Mouse (Mus musculus): ENCODE data around the gene Elfn1. TPM values are rescaled to one million over a fixed set of nuclear protein-coding genes. Genes with fewer than 3 reads are reported as not detected.

Gene Elfn1
- 2.4 and 2.6 TPM in 2 replicates for polyA plus RNA-seq (2015; fragmentation: Nextera tagmentation; extraction: Ambion mirVana)

- H3K4me1 ChIP-seq = peaks cover 52% of the 10 kb centered on the region
Observed at GRCm38 (mm10) chr5:139907714-139908242, at the start of gene Elfn1. Elfn1 (plus strand) TSS chr5:139907943.

GRCm38 (mm10) chr5:139860328-139861104 lies 47.2 kb upstream of the Elfn1 start:
- ATAC-seq (replicated peaks) = peak; percentile 43; the same call in 1 of the 2 replicates
- H3K4me1 ChIP-seq = peaks cover 20% of the 10 kb centered on the region
- H3K27ac ChIP-seq (replicated peaks) = no peak overlapping the region; the same call in 1 of the 2 replicates
- H3K27me3 ChIP-seq = no peaks in the 10 kb centered on the region
- no peak overlapping the region for H3K4me3 ChIP-seq
- no peaks in the 10 kb centered on the region for H3K36me3 ChIP-seq
- H3K4me2 ChIP-seq (replicated peaks) = peak overlapping the region; percentile 30
- H3K9ac ChIP-seq (replicated peaks) = no peak overlapping the region
- 3% methylated on average over 15 of the region's 15 CpGs for WGBS
- no peaks in the 10 kb centered on the region for H3K9me3 ChIP-seq

More at GRCm38 (mm10) chr5:139907714-139908242, at the start of gene Elfn1:
- H3K4me2 ChIP-seq (replicated peaks) = peak within 1 kb of the TSS; percentile 96
- H3K27ac ChIP-seq (replicated peaks) = peak within 1 kb of the TSS; percentile 14
- under 1% methylated on average over 33 of the region's 33 CpGs for WGBS
- H3K9me3 ChIP-seq = no peaks in the 10 kb centered on the region
- no peaks in the 10 kb centered on the region for H3K36me3 ChIP-seq
- H3K27me3 ChIP-seq = peaks cover 55% of the 10 kb centered on the region
- peak within 1 kb of the TSS; percentile 61 for H3K4me3 ChIP-seq
- peak within 1 kb of the TSS; percentile 59 for H3K9ac ChIP-seq (replicated peaks)
- ATAC-seq (replicated peaks) = peak; percentile 27; the same call in 1 of the 2 replicates

- peak; percentile 76 for ATAC-seq (replicated peaks)
- H3K27ac ChIP-seq (replicated peaks) = peak overlapping the region; percentile 19; the same call in 1 of the 2 replicates
Observed at GRCm38 (mm10) chr5:139862759-139863158, 45.0 kb upstream of the Elfn1 start.

GRCm38 (mm10) chr5:139870886-139871285 lies 36.9 kb upstream of the Elfn1 start:
- no peak for ATAC-seq (replicated peaks)
- H3K4me1 ChIP-seq = no peaks in the 10 kb centered on the region
- no peak overlapping the region for H3K4me3 ChIP-seq
- no peak overlapping the region for H3K9ac ChIP-seq (replicated peaks)
- 24% methylated on average over 4 of the region's 4 CpGs for WGBS
- H3K27me3 ChIP-seq = no peaks in the 10 kb centered on the region
- no peaks in the 10 kb centered on the region for H3K36me3 ChIP-seq
- no peak overlapping the region for H3K27ac ChIP-seq (replicated peaks)
- H3K9me3 ChIP-seq = no peaks in the 10 kb centered on the region
- H3K4me2 ChIP-seq (replicated peaks) = no peak overlapping the region

More at GRCm38 (mm10) chr5:139862759-139863158, 45.0 kb upstream of the Elfn1 start:
- Histone ChIP-seq H3K27me3 (no peaks in the 10 kb centered on the region), H3K4me2 (replicated peaks) (no peak overlapping the region), H3K36me3 (no peaks in the 10 kb centered on the region), H3K9ac (replicated peaks) (no peak overlapping the region), H3K4me1 (peaks cover 20% of the 10 kb centered on the region), H3K4me3 (no peak overlapping the region), H3K9me3 (no peaks in the 10 kb centered on the region)
- WGBS = 17% methylated on average over 4 of the region's 4 CpGs

- ATAC-seq (replicated peaks) = no peak
Observed at GRCm38 (mm10) chr5:139871526-139871925, 36.2 kb upstream of the Elfn1 start.

GRCm38 (mm10) chr5:139877563-139877962 lies 30.2 kb upstream of the Elfn1 start:
- H3K9me3 ChIP-seq = no peaks in the 10 kb centered on the region
- no peak for ATAC-seq (replicated peaks)
- H3K27me3 ChIP-seq = no peaks in the 10 kb centered on the region
- H3K9ac ChIP-seq (replicated peaks) = no peak overlapping the region
- no peaks in the 10 kb centered on the region for H3K4me1 ChIP-seq
- H3K27ac ChIP-seq (replicated peaks) = no peak overlapping the region
- no peak overlapping the region for H3K4me3 ChIP-seq
- H3K36me3 ChIP-seq = no peaks in the 10 kb centered on the region
- WGBS = 48% methylated on average over 7 of the region's 7 CpGs
- no peak overlapping the region for H3K4me2 ChIP-seq (replicated peaks)

More at GRCm38 (mm10) chr5:139871526-139871925, 36.2 kb upstream of the Elfn1 start:
- no peaks in the 10 kb centered on the region for H3K9me3 ChIP-seq
- H3K9ac ChIP-seq (replicated peaks) = no peak overlapping the region
- H3K4me2 ChIP-seq (replicated peaks) = no peak overlapping the region
- H3K36me3 ChIP-seq = no peaks in the 10 kb centered on the region
- H3K27ac ChIP-seq (replicated peaks) = no peak overlapping the region
- WGBS = 80% methylated on average over 1 of the region's 1 CpGs
- H3K4me1 ChIP-seq = no peaks in the 10 kb centered on the region
- no peaks in the 10 kb centered on the region for H3K27me3 ChIP-seq
- no peak overlapping the region for H3K4me3 ChIP-seq

- H3K9me3 ChIP-seq = no peaks in the 10 kb centered on the region
- H3K4me2 ChIP-seq (replicated peaks) = no peak overlapping the region
- no peaks in the 10 kb centered on the region for H3K4me1 ChIP-seq
- H3K4me3 ChIP-seq = no peak overlapping the region
- no peaks in the 10 kb centered on the region for H3K36me3 ChIP-seq
- no peak for ATAC-seq (replicated peaks)
- H3K27me3 ChIP-seq = no peaks in the 10 kb centered on the region
- 87% methylated on average over 5 of the region's 5 CpGs for WGBS
- no peak overlapping the region for H3K9ac ChIP-seq (replicated peaks)
- H3K27ac ChIP-seq (replicated peaks) = no peak overlapping the region
Observed at GRCm38 (mm10) chr5:139879694-139880093, 28.0 kb upstream of the Elfn1 start.

- no peaks in the 10 kb centered on the region for H3K27me3 ChIP-seq
- ATAC-seq (replicated peaks) = no peak
Observed at GRCm38 (mm10) chr5:139881161-139881560, 26.6 kb upstream of the Elfn1 start.

GRCm38 (mm10) chr5:139888624-139889023 lies 19.1 kb upstream of the Elfn1 start:
- no peak overlapping the region for H3K4me3 ChIP-seq
- H3K4me2 ChIP-seq (replicated peaks) = no peak overlapping the region
- H3K4me1 ChIP-seq = peaks cover 46% of the 10 kb centered on the region
- ATAC-seq (replicated peaks) = no peak
- 3% methylated on average over 3 of the region's 3 CpGs for WGBS
- no peaks in the 10 kb centered on the region for H3K9me3 ChIP-seq
- peak overlapping the region; percentile 77 for H3K27ac ChIP-seq (replicated peaks)
- H3K9ac ChIP-seq (replicated peaks) = no peak overlapping the region
- H3K36me3 ChIP-seq = no peaks in the 10 kb centered on the region
- no peaks in the 10 kb centered on the region for H3K27me3 ChIP-seq

More at GRCm38 (mm10) chr5:139881161-139881560, 26.6 kb upstream of the Elfn1 start:
- Histone ChIP-seq H3K4me1 (peaks cover under 1% of the 10 kb centered on the region; the same call in 1 of the 2 replicates), H3K4me2 (replicated peaks) (no peak overlapping the region), H3K27ac (replicated peaks) (no peak overlapping the region), H3K36me3 (no peaks in the 10 kb centered on the region), H3K9me3 (no peaks in the 10 kb centered on the region), H3K9ac (replicated peaks) (no peak overlapping the region), H3K4me3 (no peak overlapping the region)
- WGBS = 91% methylated on average over 9 of the region's 9 CpGs

GRCm38 (mm10) chr5:139889370-139889769 lies 18.4 kb upstream of the Elfn1 start:
- Histone ChIP-seq H3K27ac (replicated peaks) (peak overlapping the region; percentile 77), H3K9me3 (no peaks in the 10 kb centered on the region), H3K9ac (replicated peaks) (no peak overlapping the region), H3K4me1 (peaks cover 53% of the 10 kb centered on the region), H3K27me3 (no peaks in the 10 kb centered on the region), H3K4me3 (no peak overlapping the region), H3K4me2 (replicated peaks) (no peak overlapping the region), H3K36me3 (no peaks in the 10 kb centered on the region)
- WGBS = 25% methylated on average over 10 of the region's 10 CpGs
- no peak; the same call in 1 of the 2 replicates for ATAC-seq (replicated peaks)

GRCm38 (mm10) chr5:139892326-139892994 lies 15.3 kb upstream of the Elfn1 start:
- no peaks in the 10 kb centered on the region for H3K27me3 ChIP-seq
- no peak overlapping the region for H3K4me2 ChIP-seq (replicated peaks)
- peak overlapping the region; percentile 16 for H3K27ac ChIP-seq (replicated peaks)
- H3K4me1 ChIP-seq = peaks cover 46% of the 10 kb centered on the region
- H3K4me3 ChIP-seq = no peak overlapping the region
- no peaks in the 10 kb centered on the region for H3K9me3 ChIP-seq
- no peaks in the 10 kb centered on the region for H3K36me3 ChIP-seq
- ATAC-seq (replicated peaks) = peak; percentile 74
- no peak overlapping the region for H3K9ac ChIP-seq (replicated peaks)
- WGBS = 10% methylated on average over 4 of the region's 5 CpGs

GRCm38 (mm10) chr5:139892995-139893345 lies 14.8 kb upstream of the Elfn1 start:
- H3K27ac ChIP-seq (replicated peaks) = peak overlapping the region; percentile 16
- H3K4me3 ChIP-seq = no peak overlapping the region
- H3K36me3 ChIP-seq = no peaks in the 10 kb centered on the region
- no peaks in the 10 kb centered on the region for H3K9me3 ChIP-seq
- WGBS = 19% methylated on average over 7 of the region's 7 CpGs
- H3K27me3 ChIP-seq = no peaks in the 10 kb centered on the region
- H3K4me1 ChIP-seq = peaks cover 44% of the 10 kb centered on the region
- no peak overlapping the region for H3K9ac ChIP-seq (replicated peaks)
- no peak overlapping the region for H3K4me2 ChIP-seq (replicated peaks)
- ATAC-seq (replicated peaks) = peak; percentile 49
